Mouse (Mus musculus) midbrain, embryonic 10.5 days (tissue): ENCODE results near the gene Hpn. TPM values are rescaled to one million over a fixed set of nuclear protein-coding genes. Genes with fewer than 3 reads are reported as not detected.

Experiments used
- DNase-seq: peaks from one replicate; pipeline ENCODE4 v3.0.0-alpha.2; 2017; ENCODE audit warnings: low spot score
- H3K27ac ChIP-seq: fragments of 300-500 bp; sonication (generic); replicated peaks from 2 replicates; pipeline ENCODE4 v1.5.1; 2016; ENCODE audit warnings: mild to moderate bottlenecking
- H3K27me3 ChIP-seq: fragments of 300-500 bp; sonication (generic); 2 replicates; pipeline ENCODE4 v1.6.1; 2016; ENCODE audit warnings: low read depth, mild to moderate bottlenecking; ENCODE audit not compliant: poor library complexity, severe bottlenecking
- H3K36me3 ChIP-seq: fragments of 300-500 bp; sonication (generic); 2 replicates; pipeline ENCODE4 v1.6.1; 2016; ENCODE audit warnings: mild to moderate bottlenecking, moderate library complexity
- H3K4me1 ChIP-seq: fragments of 300-500 bp; sonication (generic); 2 replicates; pipeline ENCODE4 v1.6.1; 2016
- H3K4me3 ChIP-seq: fragments of 300-500 bp; sonication (generic); 2 replicates; pipeline ENCODE4 v1.5.1; 2016; ENCODE audit warnings: mild to moderate bottlenecking, moderate library complexity
- H3K9me3 ChIP-seq: fragments of 300-500 bp; sonication (generic); replicated peaks from 2 replicates; pipeline ENCODE4 v1.6.1; 2016; ENCODE audit warnings: mild to moderate bottlenecking
- WGBS: fragments of 180-500 bp; shearing (Covaris S2); methylation state at CpG from one replicate; pipeline ENCODE4 v1.1.7; 2016; 5-methylcytosine and 5-hydroxymethylcytosine counted together
- polyA plus RNA-seq: library from polyadenylated mRNA; unstranded; fragments of >200 nt; fragmentation: Nextera tagmentation; extraction: Ambion mirVana; gene quantifications from 2 replicates; pipeline ENCODE4 v1.2.1, GENCODE M21; 2016

Gene Hpn
- polyA plus RNA-seq, 1 experiment from 2014 or later, result 1.00 TPM

GRCm38 (mm10) chr7:31118486-31118885, 3.4 kb upstream of the Hpn start:
- peaks cover 25% of the 10 kb centered on the region for H3K4me1 ChIP-seq
- H3K27ac ChIP-seq, result no peak overlapping the region
- H3K4me3 ChIP-seq, result no peak overlapping the region
- no peak for DNase-seq
- H3K27me3 ChIP-seq, result peaks cover 21% of the 10 kb centered on the region
- no peaks in the 10 kb centered on the region for H3K9me3 ChIP-seq
- 81% methylated on average over 7 of the region's 7 CpGs for WGBS
- H3K36me3 ChIP-seq, result no peaks in the 10 kb centered on the region

DNA sequence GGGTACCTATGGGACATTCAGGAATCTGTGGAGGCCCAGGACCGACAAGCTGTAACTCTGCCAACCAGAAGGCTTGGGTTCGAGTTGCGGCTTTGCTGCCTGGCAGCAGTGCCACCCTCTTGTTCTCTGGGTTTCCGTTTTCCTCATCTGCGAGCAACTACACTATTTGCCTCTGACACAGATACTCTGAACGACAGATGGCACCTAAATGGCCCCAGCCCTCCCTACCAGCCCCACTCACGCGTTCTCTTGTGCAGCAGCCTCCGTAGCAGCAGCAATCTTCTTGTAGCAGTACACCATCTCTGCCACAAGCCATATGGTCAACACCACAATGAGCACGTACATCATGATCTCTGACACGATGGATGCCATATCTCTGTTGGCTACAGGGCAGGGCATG, 2.4 kb upstream of the Hpn start:
- no peak overlapping the region for H3K27ac ChIP-seq
- no peaks in the 10 kb centered on the region for H3K9me3 ChIP-seq
- H3K27me3 ChIP-seq, result peaks cover 21% of the 10 kb centered on the region
- DNase-seq, result no peak
- no peak overlapping the region for H3K4me3 ChIP-seq
- H3K4me1 ChIP-seq, result peaks cover 25% of the 10 kb centered on the region
- 93% methylated on average over 11 of the region's 11 CpGs for WGBS
- H3K36me3 ChIP-seq, result no peaks in the 10 kb centered on the region

- 44% methylated on average over 16 of the region's 16 CpGs for WGBS
- Histone ChIP-seq H3K27me3 (peaks cover 21% of the 10 kb centered on the region), H3K4me1 (peaks cover 31% of the 10 kb centered on the region), H3K36me3 (no peaks in the 10 kb centered on the region), H3K27ac (peak overlapping the region; percentile 57; the same call in 1 of the 2 replicates), H3K9me3 (no peaks in the 10 kb centered on the region), H3K4me3 (peak overlapping the region; percentile 30)
- no peak for DNase-seq
These were observed 1.6 kb upstream of the Hpn start for GRCm38 (mm10) chr7:31116721-31117145.

GRCm38 (mm10) chr7:31115587-31116043, 525 bp upstream of the Hpn start:
- Histone ChIP-seq H3K27me3 (peaks cover 21% of the 10 kb centered on the region), H3K36me3 (no peaks in the 10 kb centered on the region), H3K27ac (peak overlapping the region; percentile 43), H3K4me3 (no peak overlapping the region), H3K9me3 (no peaks in the 10 kb centered on the region), H3K4me1 (peaks cover 38% of the 10 kb centered on the region)
- 34% methylated on average over 17 of the region's 17 CpGs for whole genome bisulfite sequencing
- DNase-seq, result peak; percentile 45

- Histone ChIP-seq H3K4me1 (peaks cover 38% of the 10 kb centered on the region), H3K36me3 (no peaks in the 10 kb centered on the region), H3K27ac (no peak overlapping the region), H3K4me3 (no peak overlapping the region), H3K9me3 (no peaks in the 10 kb centered on the region), H3K27me3 (peaks cover 21% of the 10 kb centered on the region)
- 54% methylated on average over 10 of the region's 10 CpGs for WGBS
- DNase-seq, result no peak
These were observed 444 bp downstream of the Hpn start for GRCm38 (mm10) chr7:31114646-31115045.

GRCm38 (mm10) chr7:31113800-31114199, 1.3 kb downstream of the Hpn start:
- H3K27ac ChIP-seq, result no peak overlapping the region
- H3K4me1 ChIP-seq, result peaks cover 38% of the 10 kb centered on the region
- H3K9me3 ChIP-seq, result no peaks in the 10 kb centered on the region
- 78% methylated on average over 6 of the region's 6 CpGs for WGBS
- H3K36me3 ChIP-seq, result no peaks in the 10 kb centered on the region
- H3K4me3 ChIP-seq, result no peak overlapping the region
- H3K27me3 ChIP-seq, result peaks cover 21% of the 10 kb centered on the region
- no peak for DNase-seq

- peaks cover 36% of the 10 kb centered on the region for H3K4me1 ChIP-seq
- H3K4me3 ChIP-seq, result no peak overlapping the region
- H3K9me3 ChIP-seq, result no peaks in the 10 kb centered on the region
- no peak for DNase-seq
- no peaks in the 10 kb centered on the region for H3K36me3 ChIP-seq
- peak overlapping the region; percentile 28; the same call in 1 of the 2 replicates for H3K27ac ChIP-seq
- H3K27me3 ChIP-seq, result peaks cover 21% of the 10 kb centered on the region
- 33% methylated on average over 4 of the region's 4 CpGs for WGBS
These were observed 3.1 kb downstream of the Hpn start for GRCm38 (mm10) chr7:31112036-31112435.

- WGBS, result 82% methylated on average over 15 of the region's 15 CpGs
These were observed 4.2 kb downstream of the Hpn start for GRCm38 (mm10) chr7:31110861-31111385.

GRCm38 (mm10) chr7:31109796-31110195, 5.3 kb downstream of the Hpn start:
- Histone ChIP-seq H3K27me3 (peaks cover 5% of the 10 kb centered on the region; the same call in 1 of the 2 replicates), H3K4me3 (no peak overlapping the region), H3K4me1 (peaks cover 15% of the 10 kb centered on the region), H3K9me3 (no peaks in the 10 kb centered on the region), H3K27ac (no peak overlapping the region), H3K36me3 (no peaks in the 10 kb centered on the region)
- 90% methylated on average over 5 of the region's 5 CpGs for WGBS
- no peak for DNase-seq

More at GRCm38 (mm10) chr7:31110861-31111385, 4.2 kb downstream of the Hpn start:
- Histone ChIP-seq H3K9me3 (no peaks in the 10 kb centered on the region), H3K4me3 (no peak overlapping the region), H3K4me1 (peaks cover 25% of the 10 kb centered on the region), H3K36me3 (no peaks in the 10 kb centered on the region), H3K27ac (no peak overlapping the region), H3K27me3 (peaks cover 16% of the 10 kb centered on the region)
- no peak for DNase-seq

DNA sequence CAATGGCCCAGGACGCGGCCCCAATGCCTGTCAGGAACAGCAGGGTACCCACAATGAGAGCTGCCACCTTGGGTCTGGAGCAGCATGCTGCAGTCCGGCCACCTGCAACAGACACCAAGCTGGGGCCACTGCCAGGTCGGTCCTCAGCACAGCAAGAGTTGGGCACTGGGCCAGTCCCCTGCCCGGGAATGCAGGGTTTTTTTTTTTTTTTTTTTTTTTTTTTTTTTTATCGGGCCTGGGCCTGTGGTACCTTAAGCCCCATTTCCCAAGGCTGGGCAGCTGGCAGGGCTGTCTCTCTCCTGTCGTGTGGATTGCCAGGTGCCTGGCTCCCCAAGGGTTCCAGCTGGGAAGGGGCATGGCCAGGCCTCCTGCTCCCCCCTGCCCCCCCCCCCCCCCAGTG, 6.0 kb downstream of the Hpn start:
- H3K9me3 ChIP-seq, result no peaks in the 10 kb centered on the region
- no peaks in the 10 kb centered on the region for H3K36me3 ChIP-seq
- no peaks in the 10 kb centered on the region for H3K27me3 ChIP-seq
- no peak overlapping the region for H3K4me3 ChIP-seq
- H3K27ac ChIP-seq, result no peak overlapping the region
- 47% methylated on average over 7 of the region's 7 CpGs for WGBS
- H3K4me1 ChIP-seq, result peaks cover 13% of the 10 kb centered on the region
- no peak for DNase-seq

DNA sequence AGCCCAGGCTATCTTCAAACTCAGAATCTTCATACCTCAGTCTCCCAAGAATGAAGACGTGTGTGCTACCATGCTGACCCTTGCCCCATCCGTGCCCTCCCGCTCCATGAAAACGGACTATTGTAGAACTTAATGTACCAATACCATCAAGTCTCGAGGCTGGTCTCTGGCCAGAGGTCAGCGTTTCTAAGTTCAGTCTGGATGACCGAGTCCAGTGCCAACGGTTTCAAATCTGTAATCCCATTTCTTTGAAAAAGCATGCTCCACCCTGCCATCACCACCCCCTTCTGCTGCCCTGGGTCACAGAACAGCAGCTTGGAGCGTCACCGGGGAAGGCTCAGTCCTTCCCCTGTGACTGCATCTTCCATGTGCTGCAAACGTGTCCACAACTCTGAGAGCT, 7.3 kb downstream of the Hpn start:
- WGBS, result 91% methylated on average over 11 of the region's 11 CpGs
- DNase-seq, result no peak
- H3K27me3 ChIP-seq, result 0 out of 2 replicates have a peak, but pooled peaks cover 8% of the 10 kb centered on the region
- H3K9me3 ChIP-seq, result no peaks in the 10 kb centered on the region
- no peak overlapping the region for H3K4me3 ChIP-seq
- H3K36me3 ChIP-seq, result no peaks in the 10 kb centered on the region
- peaks cover 13% of the 10 kb centered on the region for H3K4me1 ChIP-seq
- no peak overlapping the region for H3K27ac ChIP-seq

DNA sequence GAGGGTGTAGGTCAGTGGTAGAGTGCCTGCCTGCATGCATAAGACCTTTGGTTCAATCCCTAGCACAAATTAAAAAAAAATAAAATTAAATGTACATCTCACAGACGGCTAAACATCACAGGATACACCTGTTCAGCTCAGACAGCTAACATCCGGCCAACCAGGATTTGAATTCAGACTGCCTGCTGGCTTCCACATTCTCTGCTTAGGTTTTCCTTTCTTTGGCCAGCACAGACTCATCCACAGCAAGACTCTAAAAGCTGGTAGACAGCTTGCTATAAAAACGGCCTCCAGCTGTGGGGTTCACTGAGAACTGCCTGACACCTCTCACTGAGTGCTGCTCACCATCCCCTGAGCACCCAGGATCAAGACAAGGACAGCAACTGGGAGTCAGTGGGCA, 8.9 kb downstream of the Hpn start:
- Histone ChIP-seq H3K27ac (no peak overlapping the region), H3K36me3 (no peaks in the 10 kb centered on the region), H3K4me1 (peaks cover 1% of the 10 kb centered on the region; the same call in 1 of the 2 replicates), H3K27me3 (0 out of 2 replicates have a peak, but pooled peaks cover 8% of the 10 kb centered on the region), H3K4me3 (no peak overlapping the region), H3K9me3 (no peaks in the 10 kb centered on the region)
- no peak for DNase-seq
- WGBS, result 67% methylated on average over 3 of the region's 3 CpGs

DNA sequence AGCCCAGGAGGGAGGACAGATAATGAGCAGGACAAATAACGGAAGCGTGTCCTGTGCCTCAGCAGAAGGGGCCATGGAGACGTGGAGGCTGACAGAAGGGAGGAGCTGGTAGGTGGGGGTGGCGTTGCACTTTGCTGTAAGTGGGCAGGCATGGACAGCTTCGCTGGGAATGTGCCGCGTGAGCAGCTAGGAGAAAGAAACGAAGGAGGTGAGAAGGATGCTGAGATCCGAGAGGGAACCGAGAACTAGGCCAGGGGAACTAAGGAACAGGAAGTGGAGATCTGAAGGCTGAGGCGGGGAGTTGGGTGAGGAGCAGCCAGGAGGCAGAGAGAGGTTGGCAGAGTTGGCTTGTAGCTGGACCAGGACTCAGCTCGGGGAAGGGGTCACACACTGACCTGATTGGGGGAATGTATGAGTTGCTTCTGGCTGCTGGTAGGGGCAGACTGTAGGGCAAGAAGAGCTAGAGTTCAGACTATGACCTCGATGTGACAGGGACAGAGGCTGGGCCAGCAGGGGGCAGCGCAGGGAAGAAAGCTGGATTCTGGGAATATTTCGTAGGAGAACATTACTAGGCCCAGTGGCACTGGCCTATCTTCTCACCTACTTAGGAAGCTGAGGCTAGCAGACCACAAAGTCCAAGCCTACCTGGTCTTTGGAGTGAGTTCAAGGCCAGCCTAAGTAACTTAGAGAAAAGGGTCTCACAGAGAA, 9.9 kb downstream of the Hpn start:
- Histone ChIP-seq H3K27ac (no peak overlapping the region), H3K27me3 (0 out of 2 replicates have a peak, but pooled peaks cover 8% of the 10 kb centered on the region), H3K4me3 (no peak overlapping the region), H3K36me3 (no peaks in the 10 kb centered on the region), H3K4me1 (no peaks in the 10 kb centered on the region), H3K9me3 (no peaks in the 10 kb centered on the region)
- no peak for DNase-seq
- WGBS, result 70% methylated on average over 15 of the region's 15 CpGs
